Mouse (Mus musculus): ENCODE results near the gene Sun3.

Gene Sun3

DNA sequence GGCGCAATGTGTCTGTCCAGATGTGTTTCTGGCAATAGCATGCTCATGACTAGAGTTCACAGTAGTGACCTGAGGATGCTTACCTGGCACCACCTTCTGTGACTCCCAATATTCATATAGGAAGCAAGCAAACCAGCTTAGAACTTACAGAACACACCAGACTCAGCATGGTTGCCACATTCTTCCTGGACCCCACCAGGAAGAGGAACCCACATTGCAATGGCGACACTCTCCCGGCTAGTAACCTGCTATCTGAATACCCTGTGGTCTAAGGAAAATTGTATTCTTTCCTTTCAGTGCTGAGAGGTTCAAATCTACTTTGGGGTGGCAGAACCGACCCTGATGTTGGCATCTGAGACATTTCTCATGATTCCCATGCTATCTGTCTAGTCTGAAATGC is 70.6 kb downstream of the Sun3 start:
- DNase-seq: no peak

DNA sequence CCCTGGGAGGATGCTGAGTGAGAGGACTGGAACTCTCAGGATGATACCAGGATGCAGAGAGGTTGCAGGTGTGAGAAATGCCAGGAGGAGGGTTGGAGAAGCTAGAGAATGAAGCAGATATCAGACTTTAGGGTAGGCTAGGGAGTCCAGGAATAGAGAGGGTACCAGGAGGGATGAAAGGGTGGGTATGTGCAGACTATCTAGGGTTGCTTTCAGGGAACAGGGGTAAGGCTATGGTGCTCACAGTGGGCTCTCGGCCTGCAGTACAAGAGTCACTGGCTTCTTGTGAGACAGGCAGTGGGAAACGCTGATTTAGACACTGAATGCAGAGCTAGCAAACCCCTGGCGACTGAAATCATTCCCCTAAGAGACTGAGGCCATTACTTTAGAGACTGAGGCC is 75.6 kb downstream of the Sun3 start, which contains the start of gene Pkd1l1:
Pkd1l1 (minus strand) TSS at position 101 of the 400 bp plus-strand sequence.
- no peak for DNase-seq

DNA sequence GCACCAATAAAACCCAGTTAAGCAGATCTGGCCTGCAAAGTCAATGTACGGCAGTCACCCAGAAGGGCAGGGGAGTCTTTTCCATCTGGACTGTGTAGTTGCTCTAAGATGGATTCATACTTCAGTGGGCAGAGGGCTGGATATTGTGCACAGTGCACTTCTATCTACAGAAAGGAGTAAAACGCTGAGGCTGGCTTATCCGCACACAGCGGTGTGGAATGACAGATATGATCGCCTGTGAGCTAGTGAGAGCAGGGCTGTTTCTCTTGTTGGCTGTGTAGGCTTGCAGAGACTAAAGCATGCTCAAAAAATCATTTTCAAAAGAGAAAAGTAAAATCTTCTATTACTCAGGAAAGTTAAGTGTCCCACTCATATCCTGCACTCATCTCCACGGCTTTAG is 76.7 kb downstream of the Sun3 start:
- DNase-seq: no peak

DNA sequence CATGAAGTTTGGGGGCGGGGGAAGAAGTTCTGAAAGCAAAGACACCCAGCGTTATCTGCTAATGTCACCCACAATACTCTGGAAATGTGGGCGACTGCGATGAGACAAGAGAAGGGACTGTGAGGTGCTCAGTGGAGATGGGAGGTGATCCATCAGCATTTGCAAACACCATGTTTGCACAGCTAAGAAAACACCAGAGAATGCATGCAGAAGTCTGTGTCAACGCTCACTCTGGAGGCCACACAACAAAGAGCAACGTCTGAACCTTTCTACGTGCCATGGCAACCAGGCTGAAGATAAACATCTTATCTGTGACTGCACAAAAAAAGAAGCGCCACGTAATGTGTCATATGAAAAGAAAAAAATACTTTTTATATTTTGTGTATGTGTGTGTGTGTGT is 78.3 kb downstream of the Sun3 start:
- DNase-seq: no peak

DNA sequence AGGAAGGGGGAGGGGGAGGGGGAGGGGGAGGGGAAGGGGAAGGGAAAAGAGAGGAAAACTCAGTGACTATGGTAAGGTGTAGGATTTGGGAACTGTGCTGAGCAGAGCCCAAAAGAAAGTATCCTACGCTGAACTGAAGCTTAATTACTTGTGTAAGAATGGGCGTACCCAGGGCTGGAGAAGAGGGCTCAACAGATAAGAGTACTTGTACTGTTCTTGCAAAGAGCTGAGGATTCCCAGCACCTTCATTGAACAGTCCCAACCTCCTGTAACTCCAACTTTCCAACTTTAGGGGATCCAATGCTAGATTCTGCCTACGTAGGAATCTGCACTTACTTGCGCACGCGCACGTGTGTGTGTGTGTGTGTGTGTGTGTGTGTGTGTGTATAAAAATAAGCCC is 80.7 kb downstream of the Sun3 start:
- no peak for DNase-seq

Measured in right cerebral cortex, postnatal 14 days (tissue).